Mouse (Mus musculus) regulatory T cell (primary cell): ENCODE data around the gene Tomm40.

ENCODE experiments used
- in situ Hi-C: fragments of 300-600 bp; cut with MboI, MseI; formaldehyde crosslinking; loops from one replicate; pipeline ENCODE4 v1.15.1; 2025; ENCODE audit warnings: high pct_unique_total_duplicates

Tomm40 gene

GRCm38 (mm10) chr7:19745971-19746370 lies 30.7 kb upstream of the Tomm40 start:
- in situ Hi-C loops: no loop called here

GRCm38 (mm10) chr7:19744590-19745385 lies 29.6 kb upstream of the Tomm40 start:
- in situ Hi-C loops: no loop called here

- in situ Hi-C loops: no loop called here
Measured at GRCm38 (mm10) chr7:19743791-19744190, 28.6 kb upstream of the Tomm40 start.

DNA sequence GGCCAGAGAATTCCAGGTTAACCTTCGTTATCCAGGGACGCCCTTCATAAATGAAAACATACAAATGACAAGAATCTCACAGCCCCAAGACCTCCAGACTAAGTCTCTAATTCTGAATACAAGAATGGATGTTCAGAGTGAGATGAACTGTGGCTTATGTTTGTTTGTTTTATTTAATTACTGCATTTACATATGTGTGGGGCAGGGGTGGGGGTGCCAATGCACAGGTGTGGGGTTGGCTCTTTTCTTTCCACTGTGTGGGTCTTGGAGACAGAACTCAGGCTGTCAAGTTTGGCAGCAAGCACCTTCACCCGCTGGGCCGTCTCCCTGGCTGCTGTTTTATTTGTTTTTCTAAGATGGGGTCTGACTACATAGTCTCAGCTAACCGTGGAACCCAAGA lies 27.2 kb upstream of the Tomm40 start:
- in situ Hi-C loops: no loop called here

GRCm38 (mm10) chr7:19741329-19742031 lies 26.2 kb upstream of the Tomm40 start:
- in situ Hi-C loops: no loop called here

DNA sequence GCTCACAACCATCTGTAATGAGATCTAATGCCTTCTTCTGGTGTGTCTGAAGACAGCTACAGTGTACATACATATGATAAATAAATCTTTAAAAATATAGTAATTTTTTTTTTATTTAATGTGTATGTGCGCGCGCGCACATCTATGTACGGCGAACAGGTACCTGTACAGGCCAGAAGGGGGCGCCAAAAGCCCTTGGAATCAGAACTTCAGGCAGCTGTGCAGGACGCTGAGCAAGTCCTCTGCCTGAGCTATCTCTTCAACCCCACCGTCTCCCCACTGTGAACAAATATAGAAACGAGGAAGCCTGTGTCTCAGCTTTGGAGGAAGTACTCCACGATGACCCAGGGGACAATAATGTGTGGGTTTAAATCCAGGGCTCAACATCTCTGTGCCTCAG lies 25.0 kb upstream of the Tomm40 start:
- in situ Hi-C loops: no loop called here

- in situ Hi-C loops: no loop called here
Measured at GRCm38 (mm10) chr7:19738771-19739170, 23.5 kb upstream of the Tomm40 start.

GRCm38 (mm10) chr7:19736389-19737057 lies 21.3 kb upstream of the Tomm40 start:
- in situ Hi-C loops: no loop called here

DNA sequence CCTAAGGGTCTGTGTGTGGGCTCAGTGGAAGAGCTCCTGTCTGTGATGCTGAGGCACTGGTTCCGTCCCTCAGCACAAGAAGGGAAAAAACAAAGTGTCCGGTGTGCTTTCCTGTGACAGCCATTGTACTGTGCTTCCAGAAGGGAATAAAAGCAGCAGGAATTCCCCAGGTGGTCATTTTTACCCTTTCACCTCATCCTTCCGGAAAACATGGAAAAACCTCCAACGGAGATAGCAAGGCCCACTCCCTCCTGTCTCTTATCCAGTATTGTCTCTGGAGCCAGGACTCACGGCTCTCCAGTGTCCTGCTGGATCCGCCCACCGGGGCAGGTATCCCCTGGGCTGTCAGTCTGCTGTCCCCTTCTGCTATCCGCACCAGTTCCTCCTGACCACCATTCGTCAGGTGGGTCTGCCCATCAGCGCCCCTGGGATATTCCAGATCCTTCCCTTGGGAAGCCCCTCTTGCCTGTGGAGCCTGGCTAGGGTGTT lies 19.0 kb upstream of the Tomm40 start:
- in situ Hi-C loops: no loop called here

DNA sequence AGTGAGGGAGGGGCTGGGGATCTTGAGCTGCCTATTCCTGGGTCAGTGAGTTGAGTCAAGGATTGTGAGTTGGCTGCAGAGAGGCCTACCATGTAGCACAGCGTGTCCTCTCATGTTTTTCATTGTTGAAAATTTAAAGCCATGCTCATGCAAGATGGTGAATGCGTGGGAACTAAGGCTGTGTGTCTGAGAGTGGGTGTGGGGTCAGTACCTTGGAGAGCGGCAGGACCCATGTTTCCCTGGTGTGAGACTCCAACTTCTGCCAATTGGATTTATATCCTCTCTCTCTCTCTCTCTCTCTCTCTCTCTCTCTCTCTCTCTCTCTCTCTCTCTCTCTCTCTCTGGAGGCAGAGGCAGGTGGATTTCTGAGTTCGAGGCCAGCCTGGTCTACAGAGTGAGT lies 11.3 kb upstream of the Tomm40 start:
- in situ Hi-C loops: no loop called here

DNA sequence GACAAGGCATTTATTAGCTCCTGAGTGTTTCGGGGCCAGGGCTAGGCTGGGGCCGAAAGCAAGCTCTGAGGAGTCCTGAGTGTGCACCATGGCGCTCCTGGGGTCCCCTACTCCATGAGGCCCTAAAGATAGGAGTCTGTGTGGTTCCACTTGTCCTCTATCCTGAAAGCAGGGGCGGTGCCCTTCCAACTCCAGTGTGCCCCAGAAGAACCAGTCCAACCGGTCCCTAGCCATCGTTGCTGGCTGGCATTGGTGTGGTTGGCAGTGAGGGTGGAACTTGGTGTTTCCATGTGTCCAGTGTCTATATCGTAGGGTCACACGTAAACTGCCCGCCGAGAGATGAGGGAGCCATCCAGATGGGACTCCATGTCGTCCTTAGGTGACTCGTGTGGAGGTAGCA lies 8.9 kb upstream of the Tomm40 start:
- in situ Hi-C loops: no loop called here

DNA sequence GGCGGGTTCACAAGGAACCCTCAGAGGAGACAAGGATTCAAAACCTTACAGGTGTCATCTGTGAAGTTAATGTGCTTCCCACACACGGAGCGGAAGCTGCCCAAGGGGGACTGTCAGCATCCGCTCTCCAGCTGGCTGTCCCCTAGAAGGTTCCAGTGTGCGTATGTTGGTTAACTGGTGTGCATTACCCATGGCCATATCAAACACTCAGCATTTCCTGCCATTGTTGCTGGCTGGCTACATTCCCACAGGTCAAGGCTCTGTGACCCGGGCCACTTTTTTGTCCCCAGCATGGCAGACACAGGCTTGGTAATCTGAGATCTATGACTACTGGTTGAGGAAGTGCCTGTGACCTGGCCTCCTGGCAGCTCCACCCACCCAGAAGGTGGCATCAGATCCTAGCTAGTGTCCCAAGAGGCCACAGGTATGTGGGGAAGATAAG lies 7.5 kb upstream of the Tomm40 start:
- in situ Hi-C loops: no loop called here

DNA sequence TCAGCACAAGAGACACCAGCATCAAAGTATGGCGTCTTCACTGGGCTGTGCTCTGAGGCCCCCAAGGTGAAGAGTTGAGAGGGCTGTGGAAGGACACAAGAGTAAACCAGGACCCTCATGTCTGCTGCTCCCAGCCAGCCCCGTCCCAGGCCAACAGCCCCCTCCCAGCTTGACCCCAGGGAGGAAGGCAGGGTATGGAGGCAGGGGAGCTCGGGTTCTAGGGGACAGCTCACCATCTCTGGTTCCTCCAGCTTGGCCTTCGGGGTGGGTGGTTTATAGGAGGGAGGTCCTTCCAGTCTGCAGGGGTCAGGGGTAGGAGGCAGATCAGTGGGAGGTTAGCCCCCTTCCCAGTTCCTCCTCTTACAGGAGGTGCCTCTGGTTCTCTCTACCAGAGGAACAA lies 4.0 kb upstream of the Tomm40 start:
- in situ Hi-C loops: no loop called here

- in situ Hi-C loops: no loop called here
Measured at GRCm38 (mm10) chr7:19718297-19718952, 3.2 kb upstream of the Tomm40 start.

- in situ Hi-C loops: no loop called here
Measured at GRCm38 (mm10) chr7:19717346-19717745, 2.1 kb upstream of the Tomm40 start.

DNA sequence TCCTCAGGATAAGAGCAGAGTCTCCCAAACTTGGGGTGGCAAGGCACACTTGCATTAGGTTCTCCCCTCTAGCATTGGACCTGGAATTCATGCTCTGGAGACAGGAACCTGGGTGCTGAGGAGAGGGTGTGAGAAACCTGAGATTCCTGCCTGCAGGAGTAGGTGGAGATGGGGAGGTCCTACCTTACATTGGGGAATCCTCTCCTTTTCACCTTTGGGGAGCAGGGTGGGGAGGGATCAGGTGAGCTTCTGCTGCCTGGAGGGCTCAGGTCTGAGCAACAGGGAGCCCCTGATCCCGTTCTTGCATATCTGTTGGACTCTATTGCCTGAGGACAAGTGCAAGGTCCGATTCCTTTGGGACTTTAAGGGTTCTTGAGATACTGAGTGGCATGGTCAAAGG lies 1.6 kb upstream of the Tomm40 start:
- in situ Hi-C loops: no loop called here

DNA sequence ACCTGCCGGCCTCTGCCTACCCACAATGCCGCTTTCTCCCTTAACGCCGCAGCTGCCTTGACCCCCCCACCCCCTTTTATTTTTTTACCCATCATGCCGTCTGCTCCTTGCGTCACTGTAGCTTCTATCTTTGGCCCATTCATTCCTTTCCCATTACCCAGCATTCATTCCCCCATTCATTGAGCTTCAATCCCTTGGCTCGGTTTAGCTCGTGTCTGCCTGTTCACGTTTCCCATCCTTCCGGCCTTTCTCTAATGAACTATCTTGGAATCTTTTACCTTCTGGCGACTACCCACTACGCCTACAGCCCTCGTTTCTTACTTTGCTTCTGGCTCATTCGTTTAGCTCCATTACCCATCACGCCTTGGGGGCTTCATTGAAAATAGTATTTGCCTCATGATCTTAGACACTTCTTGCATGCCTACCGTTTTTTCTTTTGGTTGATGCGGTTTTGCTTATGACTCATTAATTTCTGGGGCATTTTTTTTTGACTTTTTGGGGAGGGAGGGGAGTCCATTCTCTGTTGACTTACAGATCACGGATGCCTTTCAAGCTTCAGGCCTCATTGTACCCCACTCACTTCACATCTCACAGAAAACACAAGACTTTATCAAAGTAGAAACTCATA lies 931 bp upstream of the Tomm40 start:
- in situ Hi-C loops: no loop called here

DNA sequence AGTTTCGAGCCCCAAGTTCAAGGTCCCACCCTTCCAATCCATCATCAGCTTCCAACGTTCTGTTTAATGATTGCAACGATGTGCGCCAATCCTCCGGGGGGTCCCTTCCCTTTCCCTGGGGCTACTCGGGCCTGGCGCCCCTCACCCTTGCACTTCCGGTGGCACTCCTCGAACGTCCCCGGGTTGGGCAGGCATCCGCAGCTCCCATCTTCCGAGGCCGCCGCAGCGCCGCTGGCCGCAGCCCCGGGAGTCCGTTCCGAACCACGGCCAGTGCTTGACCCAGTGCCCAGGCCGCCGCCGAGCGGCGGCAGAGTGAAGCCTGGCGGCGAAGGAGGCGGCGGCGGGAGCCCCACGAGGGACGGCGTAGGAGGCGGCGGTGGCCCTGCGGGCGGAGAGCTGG lies 402 bp downstream of the Tomm40 start:
- in situ Hi-C loops: loop anchor here (5.0 kb wide), 1 partner anchor 48 kb away; the partner anchor contains the start of gene Clptm1

DNA sequence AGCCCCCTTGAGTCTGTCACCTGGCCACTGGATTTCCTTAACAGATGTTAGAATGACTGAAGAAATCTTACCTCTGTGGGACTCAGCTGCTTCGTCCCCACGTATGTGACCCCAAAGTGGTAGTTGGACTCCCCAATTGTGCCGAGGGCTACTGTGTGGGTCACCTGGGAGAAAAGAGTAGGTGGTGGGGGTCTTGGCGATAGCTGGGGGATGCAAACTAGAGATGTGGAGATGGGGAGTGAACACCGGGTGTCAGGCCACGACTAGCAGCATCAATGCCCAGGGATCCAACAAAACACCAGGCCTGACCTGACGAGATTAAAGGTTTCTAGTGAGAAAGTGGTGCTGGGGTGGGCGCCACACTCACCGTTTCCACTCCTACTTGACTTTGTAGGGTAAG lies 1.6 kb downstream of the Tomm40 start:
- in situ Hi-C loops: loop anchor here (5.0 kb wide), 1 partner anchor 46 kb away; the partner anchor contains the start of gene Clptm1

DNA sequence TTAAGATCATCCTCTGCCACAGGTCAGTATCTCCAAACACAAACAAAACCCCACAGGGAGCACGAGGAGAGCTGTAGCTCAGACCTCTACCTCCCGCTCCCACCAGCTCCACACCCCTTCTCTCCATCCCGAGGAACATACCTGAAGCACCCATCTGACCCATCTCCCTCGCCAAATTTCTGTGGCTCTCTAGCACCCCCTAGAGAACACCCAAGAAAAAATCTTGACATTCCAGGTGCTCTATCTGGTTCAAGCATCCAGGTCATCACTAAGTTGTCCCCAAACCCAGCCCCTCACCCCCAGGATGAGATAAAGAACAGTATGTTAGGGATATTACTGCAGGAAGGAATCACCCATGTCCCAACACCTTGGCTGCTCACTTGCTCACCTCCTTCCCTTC lies 2.0 kb downstream of the Tomm40 start:
- in situ Hi-C loops: loop anchor here (5.0 kb wide), 1 partner anchor 46 kb away; the partner anchor contains the start of gene Clptm1

GRCm38 (mm10) chr7:19712414-19712813 lies 2.8 kb downstream of the Tomm40 start:
- in situ Hi-C loops: loop anchor here (5.0 kb wide), 1 partner anchor 45 kb away; the partner anchor contains the start of gene Clptm1
